Mouse (Mus musculus): ENCODE results near the gene Sult1c1.
"Not testable (repeated sequence)": the region's sequence is repeated elsewhere in the genome, so short reads cannot be mapped to it uniquely, and the experiment has no call there.

The Sult1c1 gene

DNA sequence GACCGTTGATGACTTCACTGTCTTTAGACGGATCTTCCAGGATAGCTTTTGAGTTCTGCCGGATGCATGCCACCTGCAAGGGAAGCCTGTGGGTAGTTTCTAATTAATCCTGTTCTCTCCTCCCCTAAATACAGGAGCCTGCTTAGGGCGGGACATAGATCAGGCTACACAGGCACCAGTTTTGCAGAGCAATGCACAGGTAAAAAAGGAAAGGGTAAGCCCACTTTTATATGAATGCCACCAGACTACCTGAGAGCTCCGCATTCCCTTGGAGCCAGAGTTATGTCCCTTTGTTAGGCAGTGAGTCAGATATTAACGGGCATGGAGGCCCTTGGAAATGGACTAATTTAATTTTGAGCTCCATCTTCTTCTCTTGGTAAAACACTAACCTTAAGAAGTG is at the start of gene Sult1c1:
TSS of gene Sult1c1 (minus strand) at position 101 of the 400 bp plus-strand sequence.
- no peak for DNase-seq

DNA sequence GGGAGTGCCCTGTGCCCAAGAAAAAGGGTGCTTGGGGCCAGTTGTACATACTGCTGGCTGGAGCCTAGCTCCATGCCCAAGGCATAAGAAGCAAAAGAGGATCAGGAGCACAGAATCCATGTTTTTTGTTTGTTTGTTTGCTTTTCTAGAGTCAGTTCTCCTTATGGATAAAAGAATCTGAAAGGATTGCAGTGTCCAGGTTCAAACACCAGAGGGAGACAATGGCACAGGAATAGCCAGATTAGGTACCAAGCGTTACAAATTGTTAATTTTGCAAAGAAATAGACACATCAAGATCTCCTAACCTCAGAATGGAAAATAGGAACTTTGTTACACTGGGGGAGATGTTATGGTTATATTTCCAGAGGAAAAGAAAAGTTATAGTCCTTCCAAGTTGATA is 23.7 kb upstream of the Sult1c1 start:
- peak; percentile 25 for DNase-seq

DNA sequence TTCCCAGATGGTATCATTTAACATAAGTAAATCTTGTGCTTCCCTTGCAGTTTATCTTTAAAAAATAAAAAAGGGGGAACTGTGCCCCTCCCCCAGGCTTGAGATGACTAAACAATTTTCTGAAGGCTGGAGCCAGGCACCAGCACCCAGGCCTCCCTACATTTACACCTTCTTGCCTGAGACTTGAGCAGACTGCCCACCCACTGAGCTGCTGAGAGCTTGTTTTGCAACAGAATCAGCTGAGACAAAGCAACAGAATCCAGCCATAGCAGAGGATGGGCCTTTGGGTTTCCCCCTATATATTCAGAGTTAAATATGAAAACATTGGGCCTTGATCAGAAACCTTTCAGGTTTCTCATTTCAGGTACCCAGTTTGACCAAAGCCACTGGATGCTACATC is 20.7 kb upstream of the Sult1c1 start:
- no peak for DNase-seq

DNA sequence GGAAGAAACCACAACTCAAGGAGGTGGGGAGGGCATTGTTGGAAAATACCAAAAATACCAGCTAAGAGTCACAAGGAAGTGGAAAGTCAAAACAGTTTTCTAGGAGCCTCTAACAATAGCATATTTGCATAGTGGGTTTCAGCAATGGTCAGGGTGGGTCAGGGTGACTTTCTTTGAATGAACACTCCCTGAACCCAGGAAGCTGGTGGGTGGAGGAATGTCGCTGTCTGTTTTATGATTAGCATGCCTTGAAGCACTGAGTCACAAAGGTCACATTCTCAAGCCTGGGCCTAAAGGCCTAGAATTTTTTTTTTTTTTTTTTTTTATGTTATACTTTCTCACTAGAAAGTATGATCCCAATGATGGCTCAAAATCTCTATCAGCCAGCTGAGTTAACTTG is 20.1 kb upstream of the Sult1c1 start:
- DNase-seq, result not testable (repeated sequence)

DNA sequence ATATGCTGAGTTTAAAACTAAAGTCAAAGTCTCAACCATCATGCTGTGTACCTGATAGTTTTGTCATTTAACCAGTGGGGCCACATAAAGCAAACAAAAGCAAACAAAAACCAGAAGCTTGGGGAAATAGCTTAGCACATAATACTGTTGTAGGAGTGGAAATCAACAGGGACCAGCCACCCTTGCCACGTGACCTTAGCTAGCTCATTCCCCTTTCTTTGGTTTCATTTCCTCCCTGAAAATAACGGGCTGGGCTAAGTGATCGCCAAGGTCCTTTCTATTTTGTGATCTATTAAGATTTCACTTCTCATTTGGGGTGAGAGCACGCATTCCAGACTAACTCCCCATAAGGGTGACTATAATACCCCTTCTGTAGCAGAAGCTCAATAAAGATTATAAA is 13.0 kb upstream of the Sult1c1 start:
- no peak for DNase-seq

DNA sequence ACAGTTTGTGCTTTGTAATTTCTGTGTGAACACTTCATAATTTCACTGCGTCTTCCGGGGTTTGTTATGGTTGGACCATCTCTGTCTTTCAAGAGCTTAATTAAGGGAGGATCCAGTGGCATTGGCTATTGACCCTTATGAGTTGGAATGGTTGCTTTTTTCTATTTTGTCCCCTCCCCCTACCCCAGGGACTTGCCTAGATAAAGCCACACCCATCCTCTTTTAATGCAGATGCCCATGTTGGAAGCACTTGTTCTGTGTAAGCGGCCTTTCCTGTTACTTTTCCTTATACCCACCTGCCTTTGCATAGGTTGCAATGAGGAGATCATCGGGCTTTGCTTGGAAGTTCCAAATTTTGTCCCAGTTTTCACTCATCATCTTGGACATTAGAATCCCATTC is 16.9 kb downstream of the Sult1c1 start:
- DNase-seq, result no peak

DNA sequence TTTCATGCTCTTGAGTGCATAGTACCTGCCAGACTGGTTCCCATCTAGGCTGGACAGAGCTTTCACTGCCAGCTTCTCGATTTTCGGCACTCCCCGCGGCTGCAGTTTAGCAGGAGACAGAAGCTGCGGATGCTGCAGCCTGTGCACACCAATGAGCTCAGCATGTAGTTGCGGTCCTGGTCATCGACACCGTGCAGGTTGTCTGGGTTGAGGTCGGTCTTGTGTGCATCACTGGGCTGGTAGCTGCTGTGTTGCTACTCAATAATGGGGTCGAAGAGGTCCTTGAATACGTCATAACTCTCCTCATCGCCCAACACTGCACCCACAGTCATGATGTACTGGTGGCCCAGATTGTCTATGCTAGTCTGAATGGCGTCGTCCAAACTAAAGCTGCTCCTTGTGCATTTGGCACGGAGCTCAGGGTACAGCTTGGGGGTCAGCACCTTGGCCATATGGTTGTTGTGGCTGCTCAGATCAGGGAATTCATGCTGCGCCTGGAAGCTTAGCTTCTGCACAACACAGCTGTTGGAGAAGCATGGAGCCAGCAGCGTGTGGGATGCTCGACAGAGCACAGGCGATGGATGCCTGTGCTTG is 48.8 kb downstream of the Sult1c1 start:
- DNase-seq, result no peak

DNA sequence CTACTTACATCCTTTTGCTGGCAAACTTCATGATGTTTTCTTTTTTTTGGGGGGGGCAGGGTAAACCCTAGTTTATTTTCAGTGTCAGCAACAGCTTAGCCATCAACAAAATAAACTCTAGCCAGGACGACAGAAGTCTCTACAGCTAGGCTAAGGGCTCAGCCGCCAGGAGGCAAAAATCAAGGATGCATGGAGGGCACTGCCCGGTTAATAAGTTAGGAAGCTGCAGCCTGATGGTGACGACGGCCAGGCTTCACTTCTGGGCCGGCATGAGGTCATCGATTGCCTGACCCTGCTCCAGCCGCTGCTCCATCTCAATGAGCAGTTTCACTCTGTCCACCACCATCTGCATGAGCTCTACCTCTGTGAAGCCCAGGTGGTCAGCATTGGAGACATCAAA is 49.7 kb downstream of the Sult1c1 start:
- peak; percentile 6 for DNase-seq

Measured in kidney, postnatal 14 days (tissue).